Mouse (Mus musculus): ENCODE measurements around the gene Ccdc13.

Gene Ccdc13

GRCm38 (mm10) chr9:121847842-121848241, 8.6 kb upstream of the Ccdc13 start:
- ATAC-seq (ENCODE audit: insufficient number of reproducible peaks, low FRiP score, low TSS enrichment): no peak

- ATAC-seq (ENCODE audit: insufficient number of reproducible peaks, low FRiP score, low TSS enrichment): no peak
Measured at GRCm38 (mm10) chr9:121847138-121847537, 7.9 kb upstream of the Ccdc13 start.

GRCm38 (mm10) chr9:121846526-121847118, 7.4 kb upstream of the Ccdc13 start:
- 0 out of 2 replicates have a peak, but pooled peaks have one; percentile 10 for ATAC-seq (ENCODE audit: insufficient number of reproducible peaks, low FRiP score, low TSS enrichment)

GRCm38 (mm10) chr9:121842914-121843313, 3.7 kb upstream of the Ccdc13 start:
- no peak for ATAC-seq (ENCODE audit: insufficient number of reproducible peaks, low FRiP score, low TSS enrichment)

GRCm38 (mm10) chr9:121839622-121839965, 333 bp upstream of the Ccdc13 start:
- ATAC-seq (ENCODE audit: insufficient number of reproducible peaks, low FRiP score, low TSS enrichment): no peak

GRCm38 (mm10) chr9:121838008-121838407, 1.3 kb downstream of the Ccdc13 start:
- ATAC-seq (ENCODE audit: insufficient number of reproducible peaks, low FRiP score, low TSS enrichment): no peak

GRCm38 (mm10) chr9:121833825-121834224, 5.4 kb downstream of the Ccdc13 start:
- ATAC-seq (ENCODE audit: insufficient number of reproducible peaks, low FRiP score, low TSS enrichment): no peak

- no peak; the same call in 1 of the 2 replicates for ATAC-seq (ENCODE audit: insufficient number of reproducible peaks, low FRiP score, low TSS enrichment)
Measured at GRCm38 (mm10) chr9:121830956-121831293, 8.3 kb downstream of the Ccdc13 start.

GRCm38 (mm10) chr9:121830243-121830955, 8.9 kb downstream of the Ccdc13 start:
- ATAC-seq (ENCODE audit: insufficient number of reproducible peaks, low FRiP score, low TSS enrichment): no peak

GRCm38 (mm10) chr9:121829270-121829992, 9.8 kb downstream of the Ccdc13 start:
- ATAC-seq (ENCODE audit: insufficient number of reproducible peaks, low FRiP score, low TSS enrichment): no peak

- no peak for ATAC-seq (ENCODE audit: insufficient number of reproducible peaks, low FRiP score, low TSS enrichment)
Measured at GRCm38 (mm10) chr9:121828314-121828713, 10.9 kb downstream of the Ccdc13 start.

GRCm38 (mm10) chr9:121826356-121826755, 12.9 kb downstream of the Ccdc13 start:
- ATAC-seq (ENCODE audit: insufficient number of reproducible peaks, low FRiP score, low TSS enrichment): no peak

GRCm38 (mm10) chr9:121823991-121824390, 15.3 kb downstream of the Ccdc13 start:
- ATAC-seq (ENCODE audit: insufficient number of reproducible peaks, low FRiP score, low TSS enrichment): no peak

- ATAC-seq (ENCODE audit: insufficient number of reproducible peaks, low FRiP score, low TSS enrichment): peak; percentile 69; the same call in 1 of the 2 replicates
Measured at GRCm38 (mm10) chr9:121823051-121823450, 16.2 kb downstream of the Ccdc13 start.

- no peak for ATAC-seq (ENCODE audit: insufficient number of reproducible peaks, low FRiP score, low TSS enrichment)
Measured at GRCm38 (mm10) chr9:121822585-121822991, 16.7 kb downstream of the Ccdc13 start.

- no peak for ATAC-seq (ENCODE audit: insufficient number of reproducible peaks, low FRiP score, low TSS enrichment)
Measured at GRCm38 (mm10) chr9:121820765-121821164, 18.5 kb downstream of the Ccdc13 start.

- ATAC-seq (ENCODE audit: insufficient number of reproducible peaks, low FRiP score, low TSS enrichment): peak; percentile 23
Measured at GRCm38 (mm10) chr9:121819771-121820471, 19.3 kb downstream of the Ccdc13 start.

GRCm38 (mm10) chr9:121819073-121819770, 20.0 kb downstream of the Ccdc13 start:
- ATAC-seq (ENCODE audit: insufficient number of reproducible peaks, low FRiP score, low TSS enrichment): no peak

GRCm38 (mm10) chr9:121815183-121815582, 24.1 kb downstream of the Ccdc13 start:
- ATAC-seq (ENCODE audit: insufficient number of reproducible peaks, low FRiP score, low TSS enrichment): no peak

- no peak for ATAC-seq (ENCODE audit: insufficient number of reproducible peaks, low FRiP score, low TSS enrichment)
Measured at GRCm38 (mm10) chr9:121810081-121810821, 29.0 kb downstream of the Ccdc13 start.

All from cerebellum, adult (tissue).